Mouse (Mus musculus) effector memory CD4-positive, alpha-beta T cell, adult 7 months (primary cell): ENCODE measurements around the gene Tmem81. TPM values are rescaled to one million over a fixed set of nuclear protein-coding genes. Genes with fewer than 3 reads are reported as not detected.

Source experiments
- polyA plus RNA-seq: library from polyadenylated mRNA; unstranded; fragments of 100-300 nt; shearing (Covaris generic); gene quantifications from one replicate; pipeline ENCODE4 v1.2.1, GENCODE M21; 2017

The Tmem81 gene
- polyA plus RNA-seq, result 2.9 TPM

GRCm38 (mm10) chr1:132506058-132506457 lies at the start of gene Tmem81:
Tmem81 (plus strand) TSS chr1:132506230.

GRCm38 (mm10) chr1:132476928-132477691 lies 28.9 kb upstream of the Tmem81 start, which contains the start of gene Rbbp5:
Rbbp5 (plus strand) TSS chr1:132477365.

GRCm38 (mm10) chr1:132542762-132543306 lies 36.8 kb downstream of the Tmem81 start, which contains the start of gene Cntn2:
Cntn2 (minus strand) TSS chr1:132543256.

Other genes starting within 250 kb of the Tmem81 start
- not detected for gene Klhdc8a, start 207.6 kb upstream of the Tmem81 start, polyA plus RNA-seq
- gene Nuak2, start 190.1 kb upstream of the Tmem81 start, polyA plus RNA-seq, result 3.8 TPM
- gene Tmcc2, start 114.9 kb upstream of the Tmem81 start, polyA plus RNA-seq, result 0.32 TPM
- gene Dstyk, start 88.7 kb upstream of the Tmem81 start, polyA plus RNA-seq, result 8.1 TPM
- 35.1 TPM for gene Rbbp5, start 28.9 kb upstream of the Tmem81 start, polyA plus RNA-seq
- gene Cntn2, start 37.0 kb downstream of the Tmem81 start, polyA plus RNA-seq, result 0.10 TPM
- 0.20 TPM for gene Nfasc, start 235.6 kb downstream of the Tmem81 start, polyA plus RNA-seq